Mouse (Mus musculus) left cerebral cortex, adult 11 months (tissue): ENCODE measurements around the gene Cpsf6.

Source experiments
- DNase-seq: peaks from one replicate; pipeline ENCODE4 v3.0.0; 2022; ENCODE audit warnings: low spot score

The Cpsf6 gene

GRCm38 (mm10) chr10:117379908-117380307 is at the start of gene Cpsf6:
TSS of gene Cpsf6 (minus strand) at chr10:117380015.
- no peak for DNase-seq

- no peak for DNase-seq
These were observed 46.8 kb upstream of the Cpsf6 start for GRCm38 (mm10) chr10:117426615-117426969.

GRCm38 (mm10) chr10:117425907-117426614 is 46.2 kb upstream of the Cpsf6 start:
- DNase-seq, result no peak

- DNase-seq, result no peak
These were observed 45.2 kb upstream of the Cpsf6 start for GRCm38 (mm10) chr10:117425013-117425412.

- no peak for DNase-seq
These were observed 44.5 kb upstream of the Cpsf6 start for GRCm38 (mm10) chr10:117424146-117424905.

- no peak for DNase-seq
These were observed 43.5 kb upstream of the Cpsf6 start for GRCm38 (mm10) chr10:117423025-117424002.

GRCm38 (mm10) chr10:117422174-117422808 is 42.5 kb upstream of the Cpsf6 start:
- no peak for DNase-seq

- no peak for DNase-seq
These were observed 41.7 kb upstream of the Cpsf6 start for GRCm38 (mm10) chr10:117421283-117422107.

GRCm38 (mm10) chr10:117420502-117421282 is 40.9 kb upstream of the Cpsf6 start:
- no peak for DNase-seq

GRCm38 (mm10) chr10:117419577-117420290 is 39.9 kb upstream of the Cpsf6 start:
- no peak for DNase-seq

- DNase-seq, result no peak
These were observed 38.9 kb upstream of the Cpsf6 start for GRCm38 (mm10) chr10:117418668-117419237.

- no peak for DNase-seq
These were observed 38.2 kb upstream of the Cpsf6 start for GRCm38 (mm10) chr10:117417772-117418667.

- DNase-seq, result no peak
These were observed 37.6 kb upstream of the Cpsf6 start for GRCm38 (mm10) chr10:117417470-117417767.

GRCm38 (mm10) chr10:117416636-117417469 is 37.0 kb upstream of the Cpsf6 start:
- DNase-seq, result no peak

GRCm38 (mm10) chr10:117416095-117416494 is 36.3 kb upstream of the Cpsf6 start:
- no peak for DNase-seq

- no peak for DNase-seq
These were observed 35.7 kb upstream of the Cpsf6 start for GRCm38 (mm10) chr10:117415364-117416057.

GRCm38 (mm10) chr10:117414726-117415125 is 34.9 kb upstream of the Cpsf6 start:
- no peak for DNase-seq
